Mouse (Mus musculus) thymus, adult 2 months (tissue): ENCODE measurements around the gene Clec4f. TPM values are rescaled to one million over a fixed set of nuclear protein-coding genes. Genes with fewer than 3 reads are reported as not detected.

ENCODE experiments used
- DNase-seq: peaks from one replicate; pipeline ENCODE4 v3.0.0; 2021
- H3K27ac ChIP-seq: fragments of 200-500 bp; 2 replicates; pipeline ENCODE4 v1.5.1; 2012; ENCODE audit warnings: low read length, control low read depth; ENCODE audit not compliant: control insufficient read depth, insufficient read depth
- H3K27me3 ChIP-seq: fragments of 200-500 bp; 2 replicates; pipeline ENCODE4 v1.6.1; 2012; ENCODE audit warnings: mild to moderate bottlenecking, low read length, moderate library complexity, mixed read lengths; ENCODE audit not compliant: control insufficient read depth, insufficient read depth
- H3K36me3 ChIP-seq: fragments of 200-500 bp; 2 replicates; pipeline ENCODE4 v1.6.1; 2012; ENCODE audit warnings: mild to moderate bottlenecking, low read length, moderate library complexity; ENCODE audit not compliant: control insufficient read depth, insufficient read depth
- H3K4me1 ChIP-seq: fragments of 200-500 bp; replicated peaks from 2 replicates; pipeline ENCODE4 v1.6.1; 2012; ENCODE audit warnings: low read length; ENCODE audit not compliant: control insufficient read depth, insufficient read depth
- H3K4me3 ChIP-seq: fragments of 200-500 bp; 2 replicates; pipeline ENCODE4 v1.5.1; 2012; ENCODE audit warnings: mild to moderate bottlenecking, low read length, control low read depth, moderate library complexity; ENCODE audit not compliant: control insufficient read depth, insufficient read depth
- CTCF ChIP-seq: fragments of 200-500 bp; IDR thresholded peaks from 2 replicates; pipeline ENCODE4 v1.5.1; 2012; ENCODE audit warnings: mild to moderate bottlenecking, control low read depth, low read length, moderate library complexity, borderline replicate concordance; ENCODE audit not compliant: control insufficient read depth, poor library complexity, insufficient read depth; ENCODE audit errors: extremely low read depth
- POLR2A ChIP-seq: fragments of 200-500 bp; IDR thresholded peaks from 2 replicates; pipeline ENCODE4 v1.6.1; 2012; ENCODE audit warnings: mild to moderate bottlenecking, low read length, control low read depth, moderate library complexity; ENCODE audit not compliant: control insufficient read depth, poor library complexity, insufficient read depth; ENCODE audit errors: extremely low read depth
- WGBS: fragments of 180-500 bp; shearing (Covaris S2); methylation state at CpG from one replicate; pipeline ENCODE4 v1.1.7; 2018; 5-methylcytosine and 5-hydroxymethylcytosine counted together
- polyA plus RNA-seq: library from polyadenylated mRNA; depleted of rRNA; stranded (reverse); fragments of >200 nt; gene quantifications from 2 replicates; pipeline ENCODE4 v1.2.3, GENCODE M21; 2012; rRNA removed

The Clec4f gene
- polyA plus RNA-seq, 1 experiment = 0.47 TPM

DNA sequence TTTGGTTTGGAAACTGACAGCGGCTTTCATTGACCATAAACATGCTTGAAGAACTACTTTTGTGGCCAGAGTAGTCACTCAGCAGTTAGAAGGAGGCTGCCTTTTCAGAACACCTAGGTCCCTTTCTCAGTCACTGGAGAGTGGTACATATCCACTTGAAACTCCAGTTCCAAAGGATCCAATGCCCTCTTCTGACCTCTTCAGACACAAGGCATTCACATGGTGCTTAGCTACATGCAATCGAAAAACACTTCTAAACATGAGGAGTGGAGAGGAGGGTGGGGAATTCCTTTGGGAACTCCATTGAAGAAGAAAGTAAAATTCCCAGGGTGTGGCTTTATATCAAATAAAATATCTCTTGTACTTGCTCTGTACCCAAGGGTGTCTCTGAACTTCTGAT lies 61.0 kb downstream of the Clec4f start:
- DNase-seq = no peak
- peaks cover 5% of the 10 kb centered on the region; the same call in 1 of the 2 replicates for H3K4me1 ChIP-seq
- 92% methylated on average over 2 of the region's 2 CpGs for WGBS
- no peak for TF ChIP-seq POLR2A
- no peak for TF ChIP-seq CTCF
- H3K27ac ChIP-seq = no peak overlapping the region
- no peaks in the 10 kb centered on the region for H3K27me3 ChIP-seq
- no peak overlapping the region for H3K4me3 ChIP-seq
- no peaks in the 10 kb centered on the region for H3K36me3 ChIP-seq

Other genes starting within 250 kb of the Clec4f start
- gene Tet3, start 197.1 kb downstream of the Clec4f start, polyA plus RNA-seq = 32.6 and 43.3 TPM in 2 replicates
- 52.1 and 65.4 TPM in 2 replicates for gene Dguok, start 149.2 kb downstream of the Clec4f start, polyA plus RNA-seq
- 2.3 and 3.5 TPM in 2 replicates for gene Actg2, start 119.9 kb downstream of the Clec4f start, polyA plus RNA-seq
- 16.4 and 19.2 TPM in 2 replicates for gene Stambp, start 83.5 kb downstream of the Clec4f start, polyA plus RNA-seq
- gene Cd207, start 21.7 kb upstream of the Clec4f start, polyA plus RNA-seq = 3.8 and 6.0 TPM in 2 replicates
- 0.08 and 0.23 TPM in 2 replicates for gene Vax2, start 55.1 kb upstream of the Clec4f start, polyA plus RNA-seq
- 0.35 and 0.36 TPM in 2 replicates for gene Atp6v1b1, start 86.8 kb upstream of the Clec4f start, polyA plus RNA-seq
- gene Ankrd53, start 106.5 kb upstream of the Clec4f start, polyA plus RNA-seq = 0.05 TPM in 1 of 2 replicates, not detected in the other
- 183 and 190 TPM in 2 replicates for gene Tex261, start 119.6 kb upstream of the Clec4f start, polyA plus RNA-seq
- gene Nagk, start 138.8 kb upstream of the Clec4f start, polyA plus RNA-seq = 15.7 and 18.7 TPM in 2 replicates
- 15.2 and 16.8 TPM in 2 replicates for gene Paip2b, start 175.6 kb upstream of the Clec4f start, polyA plus RNA-seq
- 21.3 and 24.2 TPM in 2 replicates for gene Zfp638, start 210.9 kb upstream of the Clec4f start, polyA plus RNA-seq